Mouse (Mus musculus) common myeloid progenitor, adult 5-6 weeks (primary cell): ENCODE measurements around the gene Cenpb. TPM values are rescaled to one million over a fixed set of nuclear protein-coding genes. Genes with fewer than 3 reads are reported as not detected.
"Not testable (repeated sequence)": the region's sequence is repeated elsewhere in the genome, so short reads cannot be mapped to it uniquely, and the experiment has no call there.

Experiments used
- ATAC-seq: replicated peaks from 2 replicates; pipeline ENCODE4 v1.8.0; 2016; ENCODE audit warnings: low read depth, mild to moderate bottlenecking, moderate TSS enrichment, inconsistent platforms; ENCODE audit not compliant: poor library complexity, severe bottlenecking
- total RNA-seq: library from RNA; stranded (forward); fragments of 200-1000, 187-1606 nt; gene quantifications from 2 replicates; pipeline ENCODE4 v1.2.3, GENCODE M21; 2017

The Cenpb gene
- 17.6 and 18.7 TPM in 2 replicates for total RNA-seq

DNA sequence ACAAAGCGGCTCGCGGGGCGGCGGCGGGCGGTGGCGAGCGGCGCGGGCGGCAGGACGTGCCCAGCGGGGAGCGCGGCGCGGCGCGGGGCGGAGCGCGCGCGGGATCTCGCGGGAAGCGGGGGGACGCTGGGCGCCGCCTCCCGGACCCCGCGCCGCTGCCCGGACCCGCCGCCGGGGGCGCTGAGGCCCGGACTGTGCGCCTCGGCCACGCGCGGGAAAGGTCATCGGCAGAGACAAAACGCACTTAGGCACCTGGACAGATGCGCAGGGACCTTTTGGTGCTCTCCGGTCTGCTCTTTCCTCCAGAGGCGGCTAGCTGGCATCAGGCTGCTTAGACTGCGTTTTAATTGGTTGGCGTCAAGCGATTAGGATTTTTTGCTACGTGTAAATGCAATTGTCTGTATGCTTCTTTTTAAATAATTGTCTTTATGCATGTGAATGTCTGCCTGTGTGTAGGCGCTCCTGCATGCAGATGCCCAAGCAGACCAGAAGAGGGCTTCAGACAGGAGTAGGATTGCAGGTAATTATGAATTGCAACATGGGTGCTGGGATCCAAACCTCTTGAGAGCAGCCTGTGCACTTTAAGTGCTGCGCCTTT lies at the start of gene Cenpb:
TSS of gene Cenpb (minus strand) at position 78 of the 598 bp plus-strand sequence.
- ATAC-seq = peak; percentile 53

DNA sequence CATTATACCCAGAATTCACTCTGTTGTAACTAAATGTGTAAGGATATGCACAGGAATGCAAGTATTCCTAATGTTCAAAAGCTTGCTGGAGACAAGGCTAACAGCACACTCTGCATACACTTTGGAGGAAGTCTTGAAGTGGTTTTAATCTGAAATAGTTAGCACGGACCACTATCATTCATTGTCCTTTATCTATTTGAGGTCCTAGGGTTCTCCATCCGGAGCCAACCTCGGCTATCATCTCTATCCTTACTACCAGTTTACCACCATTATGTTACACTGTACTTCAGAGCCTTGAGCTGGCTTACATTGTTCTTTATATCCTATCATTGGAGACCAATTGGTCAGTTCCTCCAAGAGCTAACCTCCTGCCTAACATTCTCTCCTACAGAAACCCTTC lies 47.4 kb upstream of the Cenpb start:
- no peak for ATAC-seq

DNA sequence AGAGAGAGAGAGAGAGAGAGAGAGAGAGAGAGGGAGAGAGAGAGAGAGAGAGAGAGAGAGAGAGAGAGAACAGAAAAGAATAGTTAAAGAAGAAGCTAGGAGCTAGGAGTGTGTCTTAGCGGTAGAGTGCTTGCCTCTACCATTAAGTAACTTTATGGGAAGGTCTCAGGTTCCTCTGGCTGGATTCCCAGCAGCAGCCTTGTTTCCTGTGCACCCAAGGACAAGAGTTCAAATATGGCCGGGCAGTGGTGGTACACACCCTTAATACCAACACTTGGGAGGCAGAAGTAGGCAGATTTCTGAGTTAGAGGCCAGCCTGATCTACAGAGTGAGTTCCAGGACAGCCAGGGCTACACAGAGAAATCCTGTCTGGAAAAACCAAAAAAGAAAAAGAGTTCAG lies 46.8 kb upstream of the Cenpb start:
- ATAC-seq = not testable (repeated sequence)

DNA sequence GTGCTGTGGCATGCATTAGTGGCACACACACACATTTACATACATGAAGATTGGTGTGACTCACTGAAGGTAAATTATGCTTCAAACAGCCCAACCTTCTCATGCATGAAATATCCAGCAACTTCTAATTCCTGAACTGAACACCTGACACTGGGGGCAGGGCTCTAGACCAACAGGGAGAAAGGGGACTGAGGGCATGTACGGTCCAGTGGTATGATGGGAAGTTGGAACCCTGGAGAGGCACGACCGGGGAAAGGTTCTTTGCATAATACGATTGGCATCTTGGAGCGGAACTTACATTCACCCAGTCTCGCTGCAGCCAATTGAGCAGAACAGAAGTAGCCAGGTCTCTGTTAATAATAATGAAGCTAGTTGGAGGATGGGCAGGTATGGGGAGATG lies 45.3 kb upstream of the Cenpb start:
- ATAC-seq = no peak

DNA sequence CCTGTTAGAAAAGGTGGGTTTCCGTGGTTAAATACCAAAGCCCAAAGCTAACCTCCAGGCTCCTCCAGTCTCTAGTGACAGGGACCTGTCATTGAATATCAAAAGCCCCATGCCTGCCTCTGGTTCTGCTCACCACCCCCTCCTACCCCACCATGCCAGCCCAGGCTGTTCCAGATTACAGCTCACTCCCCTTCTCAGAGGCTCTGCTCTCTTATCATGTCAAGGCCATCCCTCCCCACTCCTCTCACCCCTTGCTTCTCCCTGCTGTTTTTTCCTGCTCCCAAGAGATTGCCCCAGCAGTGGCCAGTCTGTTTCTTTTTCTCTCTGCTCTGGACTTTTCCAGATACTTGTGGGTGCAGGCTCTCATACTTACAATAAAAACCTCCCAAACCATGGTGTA lies 43.7 kb upstream of the Cenpb start:
- ATAC-seq = peak; percentile 71; the same call in 1 of the 2 replicates

DNA sequence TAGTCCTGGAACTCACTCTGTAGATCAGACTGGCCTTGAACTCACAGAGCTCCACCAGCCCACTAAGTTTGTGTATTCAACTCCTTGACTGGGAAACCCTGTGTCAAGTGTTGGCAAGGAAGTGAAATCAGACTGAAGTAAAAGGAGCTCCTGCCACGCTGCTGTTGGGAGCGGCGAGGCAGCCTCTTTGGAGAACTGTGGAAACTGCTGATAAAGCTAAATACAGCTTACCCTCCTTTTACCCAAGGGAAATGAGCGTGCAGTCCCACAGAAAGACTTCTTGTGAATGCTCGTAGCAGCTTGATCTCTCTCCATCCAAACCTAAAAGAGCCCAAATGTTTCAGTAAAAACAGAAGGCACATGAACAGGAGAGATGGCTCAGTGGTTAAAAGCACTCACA lies 42.7 kb upstream of the Cenpb start:
- ATAC-seq = peak; percentile 53

DNA sequence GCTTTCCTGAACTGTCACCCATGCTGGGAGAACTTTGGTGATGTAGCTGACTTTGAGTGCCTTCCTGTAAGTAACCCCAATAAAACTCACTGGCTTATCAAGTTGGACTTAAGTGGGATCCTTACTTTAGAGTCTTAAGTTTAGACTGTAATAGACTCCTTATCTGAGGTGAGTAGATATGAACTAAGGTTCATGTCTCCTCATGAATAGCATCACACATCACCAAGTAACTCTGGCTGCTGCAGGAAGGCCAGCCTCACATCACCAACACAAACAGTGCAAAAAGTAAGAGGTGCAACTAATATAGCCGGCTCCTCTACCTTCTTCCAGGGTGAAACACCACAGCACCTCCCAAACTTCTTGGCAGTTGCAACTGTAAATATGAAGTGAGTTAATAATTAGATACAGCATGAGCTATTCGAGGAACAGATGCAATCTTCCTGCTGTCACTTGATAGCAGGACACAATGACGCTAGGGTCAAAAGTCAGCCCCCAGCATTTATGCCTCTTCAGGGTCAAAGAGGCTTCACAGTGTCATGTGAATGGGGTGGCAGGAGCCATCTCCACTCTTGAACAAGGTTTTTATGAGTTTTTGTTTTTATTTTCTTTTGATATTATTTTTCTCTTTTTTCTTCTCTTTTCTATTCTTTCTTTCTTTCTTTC lies 42.1 kb upstream of the Cenpb start:
- ATAC-seq = no peak

DNA sequence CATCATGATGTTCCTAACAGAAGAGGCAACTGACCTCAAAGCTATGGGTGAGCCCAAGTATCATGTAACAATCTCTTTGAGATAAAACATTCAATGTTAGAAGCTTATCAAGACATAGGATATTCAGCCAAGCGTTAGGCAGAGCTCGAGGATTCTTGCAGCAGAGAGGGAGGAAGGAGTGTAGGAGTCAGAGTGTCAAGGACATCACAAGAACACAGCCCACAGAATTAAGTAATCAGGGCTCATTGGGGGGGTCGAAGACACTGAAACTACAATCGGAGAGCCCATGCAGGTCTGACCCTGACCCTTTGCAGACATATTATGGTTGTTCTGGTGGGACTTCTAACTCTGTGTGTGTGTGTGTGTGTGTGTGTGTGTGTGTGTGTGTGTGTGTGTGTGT lies 40.2 kb upstream of the Cenpb start:
- no peak for ATAC-seq

DNA sequence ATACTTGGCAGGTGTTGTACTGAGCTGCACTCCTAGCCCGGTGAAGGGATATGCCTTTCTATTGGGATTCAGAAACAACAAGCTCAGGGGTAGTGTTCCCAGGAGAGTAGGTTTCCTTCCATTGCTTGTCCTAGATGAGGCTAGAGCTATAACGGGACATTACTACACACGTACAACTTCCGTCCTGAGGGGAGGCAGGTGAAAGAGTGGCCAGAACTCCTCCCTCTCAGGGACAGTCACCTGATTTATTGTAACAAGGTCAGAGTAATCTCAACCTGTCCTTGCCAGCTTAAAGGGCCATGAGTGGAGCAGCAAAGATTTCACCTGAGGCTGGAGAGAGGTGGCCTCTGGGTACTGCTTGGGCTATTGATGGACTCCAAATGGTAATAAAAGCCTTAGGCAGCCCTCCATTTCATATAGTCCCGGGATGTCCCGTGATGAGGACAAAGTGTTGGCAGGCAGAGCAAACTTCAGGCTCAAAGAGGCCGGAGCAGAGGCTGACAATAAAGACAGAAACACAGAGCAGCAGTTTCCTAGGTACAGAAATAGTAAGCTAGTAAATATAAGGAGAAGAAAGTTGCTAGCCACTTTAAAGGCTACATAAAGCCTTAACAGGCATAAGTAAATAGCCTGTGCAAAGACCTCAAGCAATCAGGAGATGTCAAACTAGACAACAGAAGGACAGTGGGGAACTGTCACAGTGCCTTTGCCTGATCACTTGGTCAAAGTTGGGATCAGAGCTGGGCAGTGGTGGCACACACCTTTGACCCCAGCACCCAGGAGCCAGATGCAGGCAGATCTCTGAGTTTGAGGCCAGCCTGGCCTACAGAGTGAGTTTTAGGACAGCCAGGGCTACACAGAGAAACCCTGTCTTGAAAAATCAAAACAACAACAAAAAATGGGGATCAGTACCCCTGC lies 36.3 kb upstream of the Cenpb start:
- no peak for ATAC-seq

DNA sequence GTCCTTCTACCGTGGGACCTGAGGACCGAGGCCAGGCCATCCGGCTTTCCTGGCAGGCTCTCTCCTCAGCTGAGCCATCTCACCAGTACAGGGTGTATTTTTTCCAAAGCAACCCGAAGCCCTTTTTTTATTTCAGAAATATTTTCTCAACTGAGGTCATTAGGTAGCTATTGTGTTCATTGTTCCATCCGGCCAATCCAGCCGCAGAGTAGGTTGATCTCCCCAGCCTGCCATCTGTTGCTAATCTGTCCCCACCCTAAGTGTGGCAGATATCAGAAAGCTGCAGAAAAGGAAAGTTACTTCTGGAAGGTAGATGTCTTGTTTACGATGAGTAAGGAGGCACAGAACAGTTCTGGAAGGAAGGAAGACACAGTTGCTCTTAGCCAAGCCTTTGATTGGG lies 33.9 kb upstream of the Cenpb start:
- no peak for ATAC-seq

DNA sequence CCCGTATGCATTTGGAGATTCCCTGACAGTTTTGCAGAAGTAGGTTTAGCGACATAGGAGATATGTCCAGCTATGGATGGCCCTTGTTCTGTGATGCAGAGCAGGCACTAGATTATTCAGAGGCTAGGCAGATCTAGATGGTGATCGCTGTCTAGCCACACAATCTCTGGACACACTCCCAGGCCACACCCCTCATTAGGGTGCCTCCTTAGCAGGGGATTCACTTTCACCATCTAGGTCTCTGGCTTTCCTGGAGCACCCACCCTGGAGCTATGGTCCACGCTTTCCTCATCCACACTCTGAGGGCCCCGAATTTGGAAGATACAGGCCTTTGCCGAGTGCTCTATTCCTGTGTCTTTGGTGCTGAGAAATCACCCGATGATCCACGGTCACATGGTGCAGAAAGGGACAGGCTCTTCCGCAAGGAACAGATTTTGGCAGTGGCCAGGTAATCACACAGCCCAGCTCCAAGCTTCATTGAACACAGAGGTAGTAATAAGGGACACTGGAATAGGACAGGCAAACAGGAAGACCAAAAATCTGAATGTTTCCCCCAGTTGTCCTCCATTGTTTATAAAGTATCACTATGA lies 31.3 kb upstream of the Cenpb start:
- no peak for ATAC-seq

DNA sequence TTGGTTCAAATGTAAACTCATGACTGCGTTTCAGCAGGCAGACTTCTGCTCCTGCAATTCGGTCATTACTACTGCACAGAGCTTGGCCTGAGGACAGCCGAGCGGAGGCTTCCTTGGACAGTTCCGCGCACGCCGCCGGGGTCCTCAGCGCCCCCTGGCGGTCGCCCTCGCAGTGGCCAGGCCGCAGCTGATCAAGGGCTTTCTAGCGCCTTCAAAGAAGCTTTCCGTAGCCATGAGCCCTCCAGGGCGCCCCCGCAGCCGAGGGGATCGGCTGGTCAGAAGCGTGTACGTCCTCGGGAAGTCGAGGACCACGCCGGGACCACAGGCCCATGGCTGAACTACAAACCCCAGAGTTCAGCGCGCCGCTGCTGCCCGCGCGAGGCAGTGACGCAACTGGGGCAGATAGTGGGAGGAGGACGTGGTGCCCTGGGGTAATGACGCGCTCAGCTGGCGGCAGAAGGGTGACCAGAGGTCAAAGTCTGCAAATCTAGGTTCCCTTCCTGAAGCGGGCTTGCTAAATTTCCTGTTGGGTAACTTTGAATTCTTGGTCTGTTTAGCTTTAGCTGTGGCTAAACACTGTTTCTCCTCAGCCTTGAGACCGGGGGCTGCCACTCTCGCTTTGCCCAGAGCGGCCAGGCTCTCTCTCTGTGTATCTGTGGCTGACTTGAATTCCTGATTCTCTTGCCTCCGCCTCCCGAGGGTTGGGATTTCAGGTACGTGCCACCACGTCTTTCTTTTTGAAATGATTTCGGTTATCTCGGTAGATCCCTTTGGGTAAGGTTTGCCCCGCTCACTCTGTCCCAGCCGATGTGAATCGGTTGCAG lies 30.3 kb upstream of the Cenpb start:
- peak; percentile 85 for ATAC-seq

DNA sequence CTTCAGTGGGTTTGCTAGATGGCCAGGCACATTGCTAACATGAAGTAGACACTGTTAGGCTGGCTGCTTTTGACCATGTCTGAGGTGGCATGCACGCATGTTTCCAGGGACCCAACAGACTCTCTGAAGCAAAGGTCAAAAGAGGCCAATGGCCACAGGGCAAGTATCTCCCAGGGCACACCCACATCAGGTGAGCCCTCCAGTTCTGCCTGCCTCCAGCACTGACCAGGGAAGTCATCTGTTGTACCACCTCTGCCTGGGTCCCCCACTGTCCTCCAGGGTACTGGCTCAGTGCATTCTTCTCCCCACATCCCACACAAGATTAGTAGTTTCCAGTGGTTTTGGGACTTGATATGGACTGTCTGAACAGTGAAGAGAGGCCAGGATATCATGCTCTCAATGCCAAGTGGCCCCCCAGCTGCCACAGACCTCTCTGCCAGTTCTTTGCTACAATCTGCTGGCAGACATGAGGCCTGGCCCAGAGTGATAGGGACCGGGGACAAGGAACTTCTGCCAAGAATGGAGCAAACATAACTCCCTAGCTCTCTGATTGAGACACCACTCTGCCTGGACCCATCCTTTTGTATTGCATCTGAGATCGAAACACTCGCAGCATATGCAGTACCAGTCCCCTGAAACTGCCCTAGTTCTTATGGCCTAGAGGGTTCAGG lies 29.4 kb upstream of the Cenpb start:
- ATAC-seq = no peak; the same call in 1 of the 2 replicates

DNA sequence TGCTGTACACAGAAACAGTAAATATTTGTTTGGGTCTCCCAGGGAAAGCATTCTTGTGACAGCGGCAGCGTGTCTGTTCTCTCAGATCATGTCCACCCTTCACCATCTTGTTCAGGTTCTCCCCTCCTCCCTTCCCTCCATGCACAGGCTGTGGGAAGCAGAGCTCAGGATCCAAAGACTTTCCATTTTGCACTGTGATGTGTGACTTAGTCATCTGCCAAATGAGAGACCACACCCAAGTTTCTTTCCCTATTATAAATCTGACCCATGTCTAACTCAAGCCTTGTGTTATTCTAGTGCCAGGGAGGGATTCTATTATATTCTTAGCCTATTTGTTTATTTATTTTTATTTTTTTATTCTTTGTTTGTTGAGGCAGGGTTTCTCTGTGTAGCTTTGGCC lies 28.5 kb upstream of the Cenpb start:
- ATAC-seq = no peak

DNA sequence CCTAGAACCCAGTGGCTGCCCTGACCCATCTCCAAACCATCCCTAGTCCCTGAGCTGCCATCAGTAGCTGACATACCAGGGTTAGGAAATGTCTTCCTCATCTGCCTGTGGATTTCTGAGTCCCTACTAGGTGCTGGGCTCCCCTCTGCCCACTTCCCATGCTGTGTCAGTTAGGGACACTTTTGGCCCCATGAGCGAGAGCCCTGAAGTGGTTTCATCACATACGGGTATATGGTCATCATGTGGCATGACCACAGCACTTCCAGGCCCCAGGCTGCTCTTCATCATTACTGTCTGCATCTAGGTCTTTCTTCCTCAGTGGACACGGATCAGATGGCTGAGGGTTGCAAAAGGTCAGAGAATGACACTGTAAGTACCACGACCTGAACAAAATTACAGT lies 26.9 kb upstream of the Cenpb start, which contains the start of gene Ap5s1:
TSS of gene Ap5s1 (plus strand) at position 301 of the 400 bp plus-strand sequence.
- no peak for ATAC-seq

DNA sequence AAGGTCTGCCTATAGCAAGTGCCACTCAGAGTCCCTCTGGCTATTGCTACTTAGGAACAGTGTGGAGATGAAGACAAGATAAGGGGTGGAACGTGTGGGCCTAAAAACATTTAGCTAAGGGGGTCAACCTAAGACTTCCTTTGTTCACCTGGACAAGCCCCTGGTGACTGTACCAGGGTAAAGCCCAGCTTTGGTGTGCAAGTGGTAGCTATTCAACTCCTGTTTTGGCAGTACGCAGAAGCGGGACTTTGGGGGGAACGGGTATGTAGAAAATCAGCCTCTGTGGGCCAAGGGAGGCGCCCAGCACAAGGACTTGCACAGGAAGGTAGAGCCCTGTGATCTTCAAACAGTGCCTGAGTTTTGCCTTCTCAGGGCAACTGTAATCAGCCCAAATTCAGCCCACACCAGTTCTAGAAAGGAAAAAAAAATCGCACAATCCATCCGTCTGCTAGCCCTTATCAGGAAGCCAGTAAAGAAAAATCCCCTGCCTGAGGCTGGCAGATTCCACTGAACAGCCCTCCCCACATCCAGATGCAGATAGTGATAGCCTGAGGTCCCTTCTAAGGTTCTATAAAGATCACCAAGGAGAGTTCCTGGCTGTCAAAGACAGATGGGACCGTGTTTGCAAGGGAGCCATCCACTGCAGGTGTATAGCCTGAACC lies 25.8 kb upstream of the Cenpb start:
- ATAC-seq = peak; percentile 29

DNA sequence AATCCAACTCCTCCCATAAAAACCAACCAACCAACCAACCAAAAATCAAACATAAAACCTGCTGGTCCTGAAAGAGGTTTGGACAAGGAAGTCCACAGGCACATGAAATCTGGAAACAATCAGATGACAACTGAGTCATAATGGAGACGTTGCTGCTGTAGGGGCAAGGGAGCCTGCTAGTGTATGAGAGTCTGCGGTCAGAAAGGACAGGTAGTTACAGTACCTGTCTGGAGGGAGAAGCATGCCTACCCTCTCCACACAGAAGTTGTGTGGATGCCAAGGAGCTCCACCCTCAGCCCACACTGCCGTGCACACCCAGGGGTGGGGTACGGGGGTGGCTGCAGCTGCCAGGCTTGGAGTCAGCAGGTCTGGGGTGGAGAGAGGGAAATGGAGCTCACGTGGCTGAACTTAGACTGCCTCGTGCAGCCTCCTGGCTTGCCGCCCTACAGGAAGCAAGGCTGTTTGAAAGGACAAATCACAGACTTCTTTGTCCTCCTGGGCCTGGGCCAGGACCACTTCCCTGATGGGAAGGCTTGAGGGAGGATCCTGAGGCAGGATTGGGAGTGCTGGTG lies 24.6 kb upstream of the Cenpb start:
- peak; percentile 36 for ATAC-seq

DNA sequence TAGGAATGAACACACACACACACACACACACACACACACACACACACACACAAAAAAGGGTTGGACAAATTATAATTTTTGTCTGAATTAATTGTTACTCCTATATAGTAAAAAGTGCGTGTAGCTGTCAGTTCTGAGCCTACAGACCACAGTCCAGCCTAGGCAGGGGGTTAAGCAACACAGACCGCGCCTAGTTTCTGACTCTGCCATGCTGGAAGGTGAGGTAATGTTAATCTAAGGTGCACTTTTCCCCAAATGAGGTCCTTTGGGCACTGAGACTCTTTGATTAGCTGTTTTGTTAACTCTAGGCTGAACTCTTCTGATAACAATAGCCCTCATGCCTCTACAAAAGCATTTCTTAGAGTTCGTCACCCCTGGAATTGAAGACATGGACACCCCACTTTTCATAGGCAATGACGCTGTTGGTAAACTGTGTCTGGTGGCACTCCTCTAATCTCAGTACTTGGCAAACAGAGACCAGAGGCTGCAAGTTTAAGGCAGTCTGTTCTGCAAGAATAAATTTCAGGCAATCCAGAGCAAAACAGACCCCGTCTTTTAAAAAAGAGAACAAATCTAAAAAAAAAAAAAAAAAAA lies 24.0 kb upstream of the Cenpb start:
- ATAC-seq = no peak
